Mouse (Mus musculus): ENCODE data around the gene Cdipt.

GRCm38 (mm10) chr7:127004122-127004875 is 28.6 kb downstream of the Cdipt start:
- TF ChIP-seq POLR2A (IDR thresholded peaks at IDR 0.05; ENCODE audit: low read depth, low read length), result no peak
- no peak for TF ChIP-seq CTCF (conservative IDR thresholded peaks at IDR 0.05; ENCODE audit: insufficient read depth, insufficient read length, low read depth, low read length)

Measured in kidney, adult 2 months (tissue).